Mouse (Mus musculus) T-cell, adult 66 days (primary cell): ENCODE results near the gene Slc35b2. TPM values are rescaled to one million over a fixed set of nuclear protein-coding genes. Genes with fewer than 3 reads are reported as not detected.

Experiments
- total RNA-seq, 2 experiments: library from RNA; stranded (reverse); gene quantifications; 3 replicates in 1 of 2; 4 replicates in 1 of 2; pipeline ENCODE4 v1.2.4; 2023

Slc35b2 gene
- total RNA-seq: 10 to 100 TPM; 24.1 to 27.2 TPM

DNA sequence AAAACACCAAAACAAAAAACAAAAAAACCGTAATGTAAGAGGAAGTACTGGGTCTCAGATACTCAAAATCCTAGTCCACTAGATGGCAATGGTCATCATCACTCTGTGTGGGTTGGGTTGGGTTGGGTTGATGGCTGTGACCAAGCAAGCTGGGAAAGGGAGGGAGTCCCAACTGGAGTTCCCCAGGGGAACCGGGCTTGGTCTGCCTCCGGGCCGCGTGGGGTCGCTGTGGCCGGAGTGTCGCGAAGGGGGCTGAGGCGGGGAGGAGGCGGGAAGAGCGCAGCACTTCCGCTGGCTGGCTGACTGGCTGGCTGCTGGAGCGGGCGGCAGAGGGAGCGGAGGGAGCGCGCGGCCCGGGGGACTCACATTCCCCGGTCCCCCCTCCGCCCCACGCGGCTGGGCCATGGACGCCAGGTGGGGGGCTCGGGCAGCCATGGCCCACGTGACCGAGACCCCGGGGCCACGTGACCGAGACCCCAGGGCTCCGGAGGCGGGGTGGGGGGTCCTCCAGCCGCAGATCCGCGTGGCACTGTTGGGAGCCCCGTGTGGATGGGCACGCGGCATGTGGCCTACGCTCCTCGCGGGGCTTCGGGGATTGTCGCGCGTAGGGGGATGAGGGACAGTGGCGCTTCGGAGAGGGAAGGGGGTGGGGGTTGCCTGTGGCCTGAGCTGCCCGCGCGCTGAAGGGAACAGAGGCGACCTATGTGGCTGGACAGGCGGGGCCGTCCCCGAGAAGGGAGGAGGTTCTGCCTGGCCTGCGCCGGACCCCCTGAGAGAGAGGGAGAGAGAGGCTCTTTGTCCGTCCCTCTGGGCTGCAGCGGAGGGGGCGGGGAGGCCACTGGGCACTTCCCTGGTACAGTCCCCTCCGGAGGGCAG is at the start of gene Slc35b2:
Gene Slc35b2 (plus strand): TSS at position 220 of the 876 bp plus-strand sequence.

DNA sequence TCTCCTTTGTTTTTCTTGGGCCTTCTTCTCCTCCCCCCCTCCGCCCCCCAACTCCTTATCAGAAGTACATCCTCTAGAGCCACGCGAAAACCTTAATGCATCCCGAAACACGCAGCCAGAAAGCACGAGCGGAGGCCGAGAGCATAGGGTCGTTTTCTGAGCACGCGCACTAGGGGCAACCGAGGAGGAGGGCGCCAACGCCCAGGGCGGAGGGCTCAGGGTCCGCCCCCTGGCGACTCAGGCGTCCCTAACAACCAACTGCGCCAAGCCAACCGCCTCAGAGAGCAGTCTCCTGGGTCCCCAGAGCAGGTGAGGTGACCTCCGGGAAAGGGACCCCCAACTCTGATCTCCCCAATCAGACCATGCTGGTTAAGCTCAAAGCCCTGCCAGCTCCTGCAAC is 40.4 kb upstream of the Slc35b2 start, which contains the start of gene Tcte1:
Gene Tcte1 (plus strand): TSS at position 172 of the 400 bp plus-strand sequence.

DNA sequence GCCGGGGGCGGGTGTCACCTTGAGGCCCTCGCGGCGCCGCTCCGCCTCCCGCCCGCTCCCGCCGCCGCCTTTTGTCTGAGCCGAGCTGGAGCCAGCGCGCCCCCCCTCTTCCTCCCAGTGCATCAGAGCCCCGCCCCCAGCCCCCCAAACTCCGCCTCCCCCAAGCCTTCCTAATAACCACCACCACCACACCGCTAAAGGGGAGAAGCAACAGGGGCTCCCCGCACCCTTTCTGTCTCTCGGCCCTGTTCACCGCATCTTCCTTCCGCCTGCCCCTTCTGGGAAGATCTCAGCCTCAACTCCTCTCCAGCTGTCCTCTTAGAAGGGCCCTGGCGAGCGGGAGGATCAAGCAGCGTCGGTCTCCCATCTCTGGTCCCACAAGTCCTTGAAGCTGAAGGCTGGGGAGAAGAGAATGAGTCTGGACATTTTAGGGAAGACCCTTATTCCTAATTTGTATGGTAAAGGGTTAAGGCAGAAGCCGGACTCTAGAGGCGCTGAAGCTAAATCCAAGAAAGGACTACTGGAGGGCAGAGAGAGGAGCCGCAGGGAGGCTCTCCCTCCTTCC is 14.0 kb upstream of the Slc35b2 start, which contains the start of gene Tmem151b:
Gene Tmem151b (minus strand): TSS at position 61 of the 565 bp plus-strand sequence.

DNA sequence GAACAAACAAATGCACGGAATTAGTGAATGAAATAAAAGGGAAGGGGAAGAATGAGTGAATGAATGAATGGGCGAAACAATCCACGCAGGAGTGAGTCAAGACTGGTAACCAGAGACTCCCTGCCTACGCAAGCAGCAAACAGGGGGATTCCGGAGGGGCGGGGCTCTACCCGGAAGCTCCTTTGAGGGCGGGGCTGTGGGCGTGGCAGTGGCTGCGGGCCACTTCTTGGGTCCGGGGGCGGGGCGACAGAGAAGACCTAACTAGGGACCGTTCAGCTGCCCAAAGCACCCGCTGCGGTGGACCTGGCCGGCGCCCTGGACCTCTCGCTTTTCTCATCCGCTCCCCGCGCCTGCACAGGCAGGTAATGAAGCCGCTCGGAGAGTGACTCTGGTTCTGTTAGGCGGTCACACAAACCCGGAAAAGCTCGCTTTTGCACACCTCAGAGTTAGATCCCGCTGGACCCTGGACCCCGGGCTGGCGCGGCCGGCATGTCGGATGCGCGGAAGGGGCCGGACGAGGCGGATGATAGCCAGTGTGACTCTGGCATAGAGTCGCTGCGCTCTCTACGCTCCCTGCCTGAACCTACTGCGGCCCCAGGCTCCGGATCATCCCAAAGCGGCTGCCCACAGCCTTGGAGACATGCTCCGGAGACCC is 8.1 kb upstream of the Slc35b2 start, which contains the start of gene Nfkbie:
Gene Nfkbie (plus strand): TSS at position 252 of the 655 bp plus-strand sequence.

DNA sequence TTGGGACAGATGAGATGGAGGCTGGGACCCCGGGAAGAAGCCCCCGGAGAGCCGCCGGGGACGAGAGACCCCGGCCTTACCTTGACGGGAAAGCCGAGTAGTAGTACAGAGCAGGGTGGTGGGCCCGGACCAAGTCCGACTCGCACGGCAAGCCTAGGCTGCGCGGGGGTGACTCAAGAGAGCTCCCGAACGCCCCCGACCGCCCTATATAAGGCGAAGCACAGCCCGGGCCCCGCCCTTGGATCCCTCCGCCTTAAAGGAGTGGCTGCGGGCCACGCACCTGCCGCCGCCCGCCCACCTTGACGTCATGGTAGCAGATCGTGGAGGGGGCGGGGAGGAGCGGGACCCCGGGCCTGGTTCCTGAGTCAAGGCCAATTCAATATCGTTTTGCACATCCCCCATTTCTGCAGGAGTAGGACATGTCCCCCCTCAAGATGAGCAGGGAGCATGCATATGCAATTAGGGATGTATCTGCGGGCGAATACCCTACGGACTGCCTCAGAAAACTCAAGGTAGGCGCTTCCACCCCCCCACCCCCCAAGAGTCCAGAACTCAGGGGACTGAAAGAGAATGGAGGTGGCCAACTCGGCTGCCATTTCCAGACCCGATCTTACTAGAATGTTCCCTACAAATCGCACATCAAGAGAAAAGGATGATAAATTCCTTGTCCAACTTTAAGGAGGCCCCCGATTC is 9.6 kb downstream of the Slc35b2 start, which contains the start of gene Hsp90ab1:
Gene Hsp90ab1 (minus strand): TSS at position 185 of the 693 bp plus-strand sequence.

DNA sequence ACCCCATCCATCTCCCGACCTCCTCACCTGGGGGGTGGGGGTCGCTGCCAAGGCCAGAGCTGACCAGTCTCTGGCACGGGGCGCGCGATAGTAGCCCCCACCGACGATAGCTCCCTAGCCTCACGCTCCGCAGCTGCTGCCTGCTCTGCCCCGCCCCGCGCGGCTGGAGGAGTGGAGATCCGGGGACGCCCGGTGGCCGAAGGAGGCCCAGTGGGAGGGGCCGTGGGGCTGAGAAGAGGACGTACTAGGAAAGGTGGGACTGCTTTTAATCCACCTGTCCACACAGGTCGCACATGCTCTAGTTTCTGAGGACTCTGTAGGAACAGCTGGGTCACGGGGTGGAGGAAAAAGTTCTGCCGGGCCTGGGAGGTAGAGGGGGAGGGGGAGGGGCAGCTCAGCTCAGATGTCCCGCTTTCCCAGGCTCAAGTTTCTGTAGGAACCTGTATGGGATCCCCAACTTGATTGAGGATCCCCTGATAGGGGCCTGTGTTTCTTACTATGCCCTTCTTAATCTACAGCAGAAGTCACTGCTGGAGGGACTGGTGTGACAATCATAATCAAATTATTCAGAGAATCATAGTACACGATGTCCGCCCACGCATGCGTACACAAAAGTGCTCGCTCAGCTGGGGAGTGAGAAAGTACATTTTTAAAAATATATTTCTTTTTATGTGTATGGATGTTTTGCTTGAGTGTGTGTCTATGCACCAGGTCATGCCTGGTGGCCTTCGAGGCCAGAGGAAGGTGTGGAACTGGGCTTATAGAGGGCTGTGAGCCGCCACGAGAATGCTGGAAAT is 36.0 kb downstream of the Slc35b2 start, which contains the start of gene Slc29a1:
Gene Slc29a1 (minus strand): TSS at position 161 of the 797 bp plus-strand sequence.

DNA sequence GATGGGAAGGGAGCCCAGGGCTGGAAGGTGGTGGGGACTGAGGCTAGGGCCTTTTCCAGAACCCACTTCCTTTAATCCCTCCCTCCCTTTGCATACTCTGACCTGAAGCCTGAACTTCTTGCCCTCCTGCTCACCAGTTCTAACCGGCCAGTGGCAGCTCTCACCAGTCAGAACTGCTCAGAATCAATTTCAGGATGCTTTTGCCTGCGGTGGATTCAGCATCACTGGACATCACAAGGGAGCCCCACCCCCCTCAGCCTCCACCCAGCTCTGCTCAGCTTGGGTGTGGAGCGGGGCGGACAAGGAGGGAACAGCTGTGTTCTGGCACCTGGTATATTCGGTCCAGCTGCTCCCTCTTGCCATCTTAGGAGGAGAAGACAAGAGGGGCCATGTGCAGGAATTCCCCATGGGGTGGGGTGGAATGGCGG is 38.2 kb downstream of the Slc35b2 start, which contains the start of gene Mymx:
Gene Mymx (minus strand): TSS at position 226 of the 428 bp plus-strand sequence.

Other genes with a start within 250 kb of the Slc35b2 start
- 10 to 100 TPM; 71.2 to 81.6 TPM for gene Cdc5l, start 130.1 kb upstream of the Slc35b2 start, total RNA-seq
- gene Spats1, start 88.5 kb upstream of the Slc35b2 start, total RNA-seq: not detected
- 10 to 100 TPM; 16.8 to 19.8 TPM for gene Aars2, start 57.0 kb upstream of the Slc35b2 start, total RNA-seq
- gene Tcte1, start 40.4 kb upstream of the Slc35b2 start, total RNA-seq: not detected
- under 1 TPM in 1 of 2 experiments, not detected in 1; 0.12 TPM for gene Tmem151b, start 14.2 kb upstream of the Slc35b2 start, total RNA-seq
- gene Nfkbie, start 8.2 kb upstream of the Slc35b2 start, total RNA-seq: 10 to 100 TPM; 34.2 to 36.7 TPM
- 1,000 to 10,000 TPM; 1,164 to 1,173 TPM for gene Hsp90ab1, start 9.4 kb downstream of the Slc35b2 start, total RNA-seq
- gene Slc29a1, start 35.7 kb downstream of the Slc35b2 start, total RNA-seq: 10 to 100 TPM; 36.4 to 39.0 TPM
- not detected for gene Mymx, start 38.2 kb downstream of the Slc35b2 start, total RNA-seq
- gene Capn11, start 95.5 kb downstream of the Slc35b2 start, total RNA-seq: 1 to 10 TPM in 1 of 2 experiments, under 1 TPM in 1; 0.86 to 1.2 TPM
- gene Mrpl14, start 122.4 kb downstream of the Slc35b2 start, total RNA-seq: 10 to 100 TPM; 28.7 to 33.6 TPM
- gene Tmem63b, start 123.0 kb downstream of the Slc35b2 start, total RNA-seq: 10 to 100 TPM; 36.7 to 40.1 TPM
- not detected for gene 1600014C23Rik, start 170.0 kb downstream of the Slc35b2 start, total RNA-seq